Comparison of ENCODE assay signal across 16 mouse cellular contexts in the genomic region with DNA sequence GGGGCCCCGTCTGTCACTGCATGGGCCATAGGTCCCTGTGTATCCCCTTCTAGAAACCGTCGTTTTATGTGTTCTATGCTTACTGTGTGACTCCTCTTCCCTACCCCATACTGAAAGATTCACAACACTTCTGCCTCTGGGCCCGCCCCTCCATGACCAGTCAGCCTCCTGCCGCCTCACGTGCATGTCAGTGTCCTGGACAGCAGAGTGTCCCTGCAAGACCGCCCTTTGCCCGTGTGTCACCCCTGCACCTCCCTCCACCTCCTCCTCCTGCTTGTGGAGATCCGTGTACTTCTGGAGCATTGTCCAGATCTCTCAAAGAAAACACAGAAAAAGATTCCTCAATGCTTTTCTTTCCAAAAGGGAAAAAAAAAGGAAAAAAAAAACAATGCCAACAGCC. TPM values are rescaled to one million over a fixed set of nuclear protein-coding genes. Genes with fewer than 3 reads are reported as not detected.
"Had no signal": no experiment of that assay in that cellular context is flagged by ENCODE, and none has a peak within 500 bp of the region (broad histone marks: within the 10 kb centered on the region; RNA-seq: fewer than 3 reads in every experiment).

No protein-coding gene starts in this region.

- H3K9me3 ChIP-seq: lung, embryonic 15.5 days; midbrain, embryonic 10.5 days; neural tube, embryonic 12.5 days had no signal

- H3K36me3 ChIP-seq: lung, embryonic 15.5 days; midbrain, embryonic 10.5 days; neural tube, embryonic 12.5 days had no signal

- DNase-seq: left cerebral cortex, postnatal 4 days; liver, postnatal 0 days; lung, postnatal 36 days; midbrain, embryonic 14.5 days; retina, postnatal 1 day; right cerebral cortex, postnatal 14 days had no signal

- H3K27ac ChIP-seq: hindbrain, embryonic 14.5 days; midbrain, embryonic 10.5 days; neural tube, embryonic 12.5 days; stomach, postnatal 0 days had no signal

- H3K27me3 ChIP-seq: lung, embryonic 15.5 days had no signal

- H3K4me3 ChIP-seq: lung, embryonic 15.5 days; midbrain, embryonic 10.5 days; neural tube, embryonic 12.5 days had no signal

- ATAC-seq: intestine, postnatal 0 days; liver, postnatal 0 days had no signal

- H3K9ac ChIP-seq: hindbrain, embryonic 14.5 days; liver, postnatal 0 days; lung, embryonic 15.5 days; neural tube, embryonic 12.5 days had no signal

- H3K4me2 ChIP-seq: hindbrain, embryonic 14.5 days; liver, embryonic 11.5 days; lung, embryonic 15.5 days; neural tube, embryonic 12.5 days had no signal

RNA-seq across cellular contexts. Expression of gene Gm11444, which starts 28.5 kb away (rescaled TPM):
- polyA plus RNA-seq: hindbrain, embryonic 14.5 days; intestine, postnatal 0 days; large intestine, adult 2 months; limb, embryonic 14.5 days; liver, embryonic 11.5 days; liver, postnatal 0 days; lung, embryonic 15.5 days; midbrain, embryonic 10.5 days; midbrain, embryonic 14.5 days; neural tube, embryonic 12.5 days; small intestine, adult 2 months; stomach, postnatal 0 days had no signal
